Mouse (Mus musculus) splenic B cell, adult 2 months (primary cell): ENCODE measurements around the gene Gm21974.
"Not testable (repeated sequence)": the region's sequence is repeated elsewhere in the genome, so short reads cannot be mapped to it uniquely, and the experiment has no call there.

Source experiments
- DNase-seq: peaks from one replicate; pipeline ENCODE4 v3.0.0-alpha.2; 2011; ENCODE audit warnings: low read depth, low spot score
- H3K27me3 ChIP-seq: 2 replicates; pipeline ENCODE4 v1.6.1; 2012; ENCODE audit warnings: mild to moderate bottlenecking, low read length, moderate library complexity, mixed read lengths; ENCODE audit not compliant: control insufficient read depth, poor library complexity, insufficient read depth, severe bottlenecking
- H3K36me3 ChIP-seq: 2 replicates; pipeline ENCODE4 v1.6.1; 2012; ENCODE audit warnings: mild to moderate bottlenecking, low read length, moderate library complexity, mixed read lengths; ENCODE audit not compliant: control insufficient read depth, poor library complexity, insufficient read depth, severe bottlenecking

The Gm21974 gene

GRCm38 (mm10) chr7:127840031-127840430, 55.2 kb downstream of the Gm21974 start:
- not testable (repeated sequence) for H3K36me3 ChIP-seq, DNase-seq, H3K27me3 ChIP-seq

DNA sequence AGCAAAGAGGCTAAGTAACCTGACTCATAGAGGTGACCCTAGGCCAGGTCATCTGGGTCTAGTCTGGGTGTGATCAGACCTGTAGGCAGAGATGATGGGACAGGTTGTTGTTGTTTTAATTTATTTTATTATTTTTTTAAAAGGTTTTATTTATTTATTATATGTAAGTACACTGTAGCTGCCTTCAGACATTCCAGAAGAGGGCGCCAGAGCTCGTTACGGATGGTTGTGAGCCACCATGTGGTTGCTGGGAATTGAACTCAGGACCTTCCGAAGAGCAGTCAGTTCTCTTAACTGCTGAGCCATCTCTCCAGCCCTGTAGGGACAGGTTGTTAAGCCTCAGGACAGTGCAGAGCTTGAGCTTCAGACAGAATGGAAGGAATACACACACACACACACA, 57.4 kb downstream of the Gm21974 start:
- H3K27me3 ChIP-seq, DNase-seq, H3K36me3 ChIP-seq: not testable (repeated sequence)

GRCm38 (mm10) chr7:127837473-127837872, 57.8 kb downstream of the Gm21974 start:
- H3K27me3 ChIP-seq = no peaks in the 10 kb centered on the region
- DNase-seq = no peak
- no peaks in the 10 kb centered on the region for H3K36me3 ChIP-seq
